Mouse (Mus musculus) bone marrow macrophage, adult 2 months (primary cell): ENCODE data around the gene Camsap1.

ENCODE experiments used
- CTCF ChIP-seq: IDR thresholded peaks from 2 replicates; pipeline ENCODE4 v1.5.1; 2012; ENCODE audit warnings: low read depth, mild to moderate bottlenecking, low read length, moderate library complexity
- POLR2A ChIP-seq: IDR thresholded peaks from 2 replicates; pipeline ENCODE4 v1.6.1; 2012; ENCODE audit warnings: mild to moderate bottlenecking, low read depth, low read length, borderline replicate concordance

DNA sequence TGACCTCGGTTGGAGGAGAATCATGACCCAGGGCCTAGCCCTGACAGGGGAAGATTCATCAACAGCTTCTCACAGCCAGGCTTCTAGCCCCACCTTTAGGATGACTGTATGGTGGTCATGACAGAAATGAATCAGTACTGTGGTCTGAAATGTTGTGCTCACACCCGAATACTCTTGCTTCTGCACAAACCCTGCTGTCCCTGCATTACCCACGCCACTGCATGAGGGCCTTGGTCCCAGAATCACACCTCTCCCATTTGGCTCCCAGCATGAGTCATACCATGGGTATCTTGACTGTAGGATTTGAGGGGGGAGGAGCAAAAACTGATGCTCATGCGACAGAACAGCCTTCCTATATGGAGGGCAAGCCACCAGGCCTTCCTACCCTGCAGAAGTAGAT, 68.9 kb downstream of the Camsap1 start:
- no peak for TF ChIP-seq CTCF
- TF ChIP-seq POLR2A: no peak
